Mouse (Mus musculus): Measurements from ENCODE around the gene Nck1. TPM values are rescaled to one million over a fixed set of nuclear protein-coding genes. Genes with fewer than 3 reads are reported as not detected.

The Nck1 gene
- polyA plus RNA-seq, 1 experiment from 2014 or later, result 74.2 TPM

- no peak overlapping the region for H3K27ac ChIP-seq (ENCODE audit: low read depth, low read length)
- peak; percentile 78 for DNase-seq (ENCODE audit: low spot score)
- no peaks in the 10 kb centered on the region for H3K36me3 ChIP-seq (ENCODE audit: control insufficient read depth, insufficient read depth, low read length)
- no peak overlapping the region for H3K9ac ChIP-seq (ENCODE audit: low read depth, low read length)
- 3% methylated on average over 2 of the region's 2 CpGs for WGBS
- no peak for ATAC-seq (ENCODE audit: low FRiP score)
- H3K4me1 ChIP-seq (replicated peaks; ENCODE audit: control insufficient read depth, insufficient read depth, low read length), result no peaks in the 10 kb centered on the region
- H3K4me3 ChIP-seq (ENCODE audit: low read depth, low read length), result no peak overlapping the region
- no peaks in the 10 kb centered on the region for H3K9me3 ChIP-seq (ENCODE audit: control insufficient read depth, low read length)
- no peaks in the 10 kb centered on the region for H3K27me3 ChIP-seq (ENCODE audit: control insufficient read depth, insufficient read depth, low read length)
- H3K4me2 ChIP-seq (replicated peaks; ENCODE audit: low read depth, low read length), result no peak overlapping the region
Measured at GRCm38 (mm10) chr9:100520586-100520985, 25.3 kb downstream of the Nck1 start.

- no peaks in the 10 kb centered on the region for H3K36me3 ChIP-seq (ENCODE audit: control insufficient read depth, insufficient read depth, low read length)
- 100% methylated on average over 3 of the region's 3 CpGs for WGBS
- H3K4me2 ChIP-seq (replicated peaks; ENCODE audit: low read depth, low read length), result no peak overlapping the region
- H3K4me3 ChIP-seq (ENCODE audit: low read depth, low read length), result no peak overlapping the region
- H3K9ac ChIP-seq (ENCODE audit: low read depth, low read length), result no peak overlapping the region
- H3K4me1 ChIP-seq (replicated peaks; ENCODE audit: control insufficient read depth, insufficient read depth, low read length), result no peaks in the 10 kb centered on the region
- DNase-seq (ENCODE audit: low spot score) (no peak), ATAC-seq (ENCODE audit: low FRiP score) (no peak)
- H3K27me3 ChIP-seq (ENCODE audit: control insufficient read depth, insufficient read depth, low read length), result no peaks in the 10 kb centered on the region
- no peak overlapping the region for H3K27ac ChIP-seq (ENCODE audit: low read depth, low read length)
- no peaks in the 10 kb centered on the region for H3K9me3 ChIP-seq (ENCODE audit: control insufficient read depth, low read length)
Measured at GRCm38 (mm10) chr9:100520012-100520411, 25.9 kb downstream of the Nck1 start.

GRCm38 (mm10) chr9:100507581-100507980, 38.4 kb downstream of the Nck1 start:
- no peak overlapping the region for H3K27ac ChIP-seq (ENCODE audit: low read depth, low read length)
- 89% methylated on average over 2 of the region's 2 CpGs for WGBS

GRCm38 (mm10) chr9:100506652-100507051, 39.3 kb downstream of the Nck1 start:
- 83% methylated on average over 2 of the region's 2 CpGs for WGBS
- no peak for ATAC-seq (ENCODE audit: low FRiP score)
- no peak overlapping the region for H3K4me2 ChIP-seq (replicated peaks; ENCODE audit: low read depth, low read length)
- H3K27me3 ChIP-seq (ENCODE audit: control insufficient read depth, insufficient read depth, low read length), result no peaks in the 10 kb centered on the region
- H3K36me3 ChIP-seq (ENCODE audit: control insufficient read depth, insufficient read depth, low read length), result no peaks in the 10 kb centered on the region
- no peaks in the 10 kb centered on the region for H3K9me3 ChIP-seq (ENCODE audit: control insufficient read depth, low read length)
- H3K27ac ChIP-seq (ENCODE audit: low read depth, low read length), result no peak overlapping the region
- H3K4me1 ChIP-seq (replicated peaks; ENCODE audit: control insufficient read depth, insufficient read depth, low read length), result no peaks in the 10 kb centered on the region
- no peak overlapping the region for H3K9ac ChIP-seq (ENCODE audit: low read depth, low read length)
- no peak for DNase-seq (ENCODE audit: low spot score)
- no peak overlapping the region for H3K4me3 ChIP-seq (ENCODE audit: low read depth, low read length)

More at GRCm38 (mm10) chr9:100507581-100507980, 38.4 kb downstream of the Nck1 start:
- no peak overlapping the region for H3K9ac ChIP-seq (ENCODE audit: low read depth, low read length)
- DNase-seq (ENCODE audit: low spot score), result no peak
- no peaks in the 10 kb centered on the region for H3K4me1 ChIP-seq (replicated peaks; ENCODE audit: control insufficient read depth, insufficient read depth, low read length)
- no peak overlapping the region for H3K4me3 ChIP-seq (ENCODE audit: low read depth, low read length)
- no peaks in the 10 kb centered on the region for H3K36me3 ChIP-seq (ENCODE audit: control insufficient read depth, insufficient read depth, low read length)
- ATAC-seq (ENCODE audit: low FRiP score), result no peak
- no peak overlapping the region for H3K4me2 ChIP-seq (replicated peaks; ENCODE audit: low read depth, low read length)
- no peaks in the 10 kb centered on the region for H3K27me3 ChIP-seq (ENCODE audit: control insufficient read depth, insufficient read depth, low read length)
- H3K9me3 ChIP-seq (ENCODE audit: control insufficient read depth, low read length), result no peaks in the 10 kb centered on the region

GRCm38 (mm10) chr9:100505498-100505897, 40.4 kb downstream of the Nck1 start:
- no peaks in the 10 kb centered on the region for H3K9me3 ChIP-seq (ENCODE audit: control insufficient read depth, low read length)
- no peak overlapping the region for H3K4me3 ChIP-seq (ENCODE audit: low read depth, low read length)
- H3K9ac ChIP-seq (ENCODE audit: low read depth, low read length), result no peak overlapping the region
- H3K36me3 ChIP-seq (ENCODE audit: control insufficient read depth, insufficient read depth, low read length), result no peaks in the 10 kb centered on the region
- no peaks in the 10 kb centered on the region for H3K4me1 ChIP-seq (replicated peaks; ENCODE audit: control insufficient read depth, insufficient read depth, low read length)
- DNase-seq (ENCODE audit: low spot score), result no peak
- H3K4me2 ChIP-seq (replicated peaks; ENCODE audit: low read depth, low read length), result no peak overlapping the region
- H3K27ac ChIP-seq (ENCODE audit: low read depth, low read length), result no peak overlapping the region
- no peaks in the 10 kb centered on the region for H3K27me3 ChIP-seq (ENCODE audit: control insufficient read depth, insufficient read depth, low read length)
- no peak for ATAC-seq (ENCODE audit: low FRiP score)
- 95% methylated on average over 4 of the region's 4 CpGs for WGBS

- no peak overlapping the region for H3K9ac ChIP-seq (ENCODE audit: low read depth, low read length)
- H3K27me3 ChIP-seq (ENCODE audit: control insufficient read depth, insufficient read depth, low read length), result no peaks in the 10 kb centered on the region
- H3K9me3 ChIP-seq (ENCODE audit: control insufficient read depth, low read length), result no peaks in the 10 kb centered on the region
- H3K4me1 ChIP-seq (replicated peaks; ENCODE audit: control insufficient read depth, insufficient read depth, low read length), result no peaks in the 10 kb centered on the region
- no peak overlapping the region for H3K27ac ChIP-seq (ENCODE audit: low read depth, low read length)
- no peak overlapping the region for H3K4me3 ChIP-seq (ENCODE audit: low read depth, low read length)
- WGBS, result 94% methylated on average over 5 of the region's 5 CpGs
- DNase-seq (ENCODE audit: low spot score) (no peak), ATAC-seq (ENCODE audit: low FRiP score) (no peak)
- H3K36me3 ChIP-seq (ENCODE audit: control insufficient read depth, insufficient read depth, low read length), result no peaks in the 10 kb centered on the region; the same call in 1 of the 2 replicates
- H3K4me2 ChIP-seq (replicated peaks; ENCODE audit: low read depth, low read length), result no peak overlapping the region
Measured at GRCm38 (mm10) chr9:100493611-100494261, 52.2 kb downstream of the Nck1 start.

- ATAC-seq (ENCODE audit: low FRiP score), result no peak
- no peaks in the 10 kb centered on the region for H3K4me1 ChIP-seq (replicated peaks; ENCODE audit: control insufficient read depth, insufficient read depth, low read length)
- no peak overlapping the region for H3K4me2 ChIP-seq (replicated peaks; ENCODE audit: low read depth, low read length)
- DNase-seq (ENCODE audit: low spot score), result no peak
- H3K9me3 ChIP-seq (ENCODE audit: control insufficient read depth, low read length), result no peaks in the 10 kb centered on the region
- no peaks in the 10 kb centered on the region; the same call in 1 of the 2 replicates for H3K36me3 ChIP-seq (ENCODE audit: control insufficient read depth, insufficient read depth, low read length)
- H3K4me3 ChIP-seq (ENCODE audit: low read depth, low read length), result no peak overlapping the region
- no peak overlapping the region for H3K27ac ChIP-seq (ENCODE audit: low read depth, low read length)
- WGBS, result 94% methylated on average over 1 of the region's 1 CpGs
- no peak overlapping the region for H3K9ac ChIP-seq (ENCODE audit: low read depth, low read length)
- no peaks in the 10 kb centered on the region for H3K27me3 ChIP-seq (ENCODE audit: control insufficient read depth, insufficient read depth, low read length)
Measured at GRCm38 (mm10) chr9:100491424-100491823, 54.5 kb downstream of the Nck1 start.

- DNase-seq (ENCODE audit: low spot score) (no peak), ATAC-seq (ENCODE audit: low FRiP score) (no peak)
- Histone ChIP-seq H3K36me3 (ENCODE audit: control insufficient read depth, insufficient read depth, low read length) (no peaks in the 10 kb centered on the region; the same call in 1 of the 2 replicates), H3K9me3 (ENCODE audit: control insufficient read depth, low read length) (no peaks in the 10 kb centered on the region), H3K4me1 (replicated peaks; ENCODE audit: control insufficient read depth, insufficient read depth, low read length) (no peaks in the 10 kb centered on the region), H3K27ac (ENCODE audit: low read depth, low read length) (no peak overlapping the region), H3K4me2 (replicated peaks; ENCODE audit: low read depth, low read length) (no peak overlapping the region), H3K4me3 (ENCODE audit: low read depth, low read length) (no peak overlapping the region), H3K9ac (ENCODE audit: low read depth, low read length) (no peak overlapping the region), H3K27me3 (ENCODE audit: control insufficient read depth, insufficient read depth, low read length) (no peaks in the 10 kb centered on the region)
- 96% methylated on average over 6 of the region's 6 CpGs for WGBS
Measured at GRCm38 (mm10) chr9:100488969-100489368, 57.0 kb downstream of the Nck1 start.

- no peaks in the 10 kb centered on the region for H3K9me3 ChIP-seq (ENCODE audit: control insufficient read depth, low read length)
- ATAC-seq (ENCODE audit: low FRiP score), result no peak
- DNase-seq (ENCODE audit: low spot score), result no peak
- H3K4me3 ChIP-seq (ENCODE audit: low read depth, low read length), result no peak overlapping the region
- no peak overlapping the region for H3K9ac ChIP-seq (ENCODE audit: low read depth, low read length)
- H3K4me2 ChIP-seq (replicated peaks; ENCODE audit: low read depth, low read length), result no peak overlapping the region
- no peaks in the 10 kb centered on the region for H3K27me3 ChIP-seq (ENCODE audit: control insufficient read depth, insufficient read depth, low read length)
- no peaks in the 10 kb centered on the region for H3K4me1 ChIP-seq (replicated peaks; ENCODE audit: control insufficient read depth, insufficient read depth, low read length)
- no peak overlapping the region for H3K27ac ChIP-seq (ENCODE audit: low read depth, low read length)
- WGBS, result 74% methylated on average over 7 of the region's 7 CpGs
- no peaks in the 10 kb centered on the region; the same call in 1 of the 2 replicates for H3K36me3 ChIP-seq (ENCODE audit: control insufficient read depth, insufficient read depth, low read length)
Measured at GRCm38 (mm10) chr9:100488056-100488713, 57.7 kb downstream of the Nck1 start.
